Mouse (Mus musculus) mesoderm, embryonic 11.5 days (tissue): ENCODE data around the gene Olfr566.

ENCODE experiments used
- DNase-seq: peaks from one replicate; pipeline ENCODE4 v3.0.0-alpha.2; 2012; ENCODE audit warnings: low read depth, low spot score

Olfr566 gene

GRCm38 (mm10) chr7:102858665-102859064, at the start of gene Olfr566:
Gene Olfr566, minus strand, starts transcription at chr7:102858765.
- DNase-seq: no peak

GRCm38 (mm10) chr7:102890782-102891181, 32.2 kb upstream of the Olfr566 start, which contains the start of gene Olfr569:
Gene Olfr569, minus strand, starts transcription at chr7:102890882.
- DNase-seq: no peak

GRCm38 (mm10) chr7:102876822-102877221, 18.3 kb upstream of the Olfr566 start, which contains the start of gene Olfr568:
Gene Olfr568, plus strand, starts transcription at chr7:102877122.
- no peak for DNase-seq

GRCm38 (mm10) chr7:102855807-102856206, 2.8 kb downstream of the Olfr566 start:
- no peak for DNase-seq
